Mouse (Mus musculus) kidney, adult 11 months (tissue): Measurements from ENCODE around the gene Gpc1.

Experiments used
- DNase-seq: peaks from one replicate; pipeline ENCODE4 v3.0.0; 2022

Gpc1 gene

DNA sequence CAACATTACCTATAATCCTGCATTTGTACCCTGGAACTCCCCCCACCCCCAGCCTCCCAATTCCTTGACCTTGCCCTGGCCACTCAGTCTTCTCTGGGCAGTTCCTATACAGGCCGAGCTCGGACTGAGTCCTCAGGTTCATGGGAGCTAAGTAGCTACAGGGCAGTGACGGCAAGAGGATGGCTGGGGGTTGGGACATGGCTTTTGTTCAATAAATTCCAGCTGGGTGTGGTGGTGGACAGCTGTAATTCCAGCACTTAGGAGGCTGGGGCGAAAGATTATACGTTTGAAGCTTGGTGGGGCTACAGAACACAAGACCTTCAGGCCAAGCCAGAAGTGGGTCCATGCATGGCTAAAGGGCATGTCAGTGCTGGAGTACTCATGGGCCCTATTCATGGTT is 48.7 kb downstream of the Gpc1 start:
- DNase-seq = no peak

DNA sequence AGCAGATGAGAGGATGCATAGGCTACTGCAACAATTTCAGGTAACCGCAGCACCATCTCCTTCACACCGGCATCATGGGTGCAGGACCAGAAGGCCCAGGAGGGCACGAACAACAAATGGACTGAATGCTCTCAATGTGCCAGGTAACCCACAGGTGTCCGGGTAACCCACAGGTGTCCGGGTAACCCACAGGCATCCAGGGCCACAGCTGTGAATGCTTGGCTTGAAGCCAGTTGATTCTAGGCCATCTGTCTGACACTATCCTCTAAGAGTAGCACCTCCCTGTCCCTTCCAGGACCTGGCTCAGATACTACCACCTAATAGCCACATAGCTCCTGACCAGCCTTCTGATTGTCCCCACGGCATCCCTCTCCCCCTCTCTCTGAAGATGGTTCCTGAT is 50.5 kb downstream of the Gpc1 start:
- no peak for DNase-seq

- DNase-seq = no peak
These were observed 57.6 kb downstream of the Gpc1 start for GRCm38 (mm10) chr1:92888901-92889655.

- DNase-seq = no peak
These were observed 61.3 kb downstream of the Gpc1 start for GRCm38 (mm10) chr1:92892791-92893190.

GRCm38 (mm10) chr1:92893896-92894295 is 62.5 kb downstream of the Gpc1 start:
- DNase-seq = no peak

DNA sequence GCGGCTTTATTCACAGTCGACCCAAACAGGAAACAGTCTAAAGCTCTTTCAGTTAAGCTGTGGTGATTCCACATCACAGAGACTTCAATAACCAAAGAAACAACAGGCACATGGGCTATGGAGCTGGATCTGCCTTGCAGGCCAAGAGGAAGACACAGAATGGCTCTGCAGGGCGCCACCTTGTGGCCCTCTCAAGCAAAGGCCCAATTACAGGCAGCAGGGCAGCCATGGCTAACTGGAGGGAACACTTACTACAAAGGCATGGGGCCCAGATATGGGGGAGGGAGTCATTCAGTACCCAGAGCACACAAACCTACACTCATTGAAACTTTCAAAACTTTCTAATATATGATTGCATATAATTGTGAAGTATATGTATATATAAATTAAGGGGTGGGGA is 63.6 kb downstream of the Gpc1 start:
- peak; percentile 59 for DNase-seq

GRCm38 (mm10) chr1:92902786-92903185 is 71.3 kb downstream of the Gpc1 start, which contains the start of gene Ankmy1:
Ankmy1 (minus strand) TSS chr1:92902906.
- DNase-seq = peak; percentile 62

DNA sequence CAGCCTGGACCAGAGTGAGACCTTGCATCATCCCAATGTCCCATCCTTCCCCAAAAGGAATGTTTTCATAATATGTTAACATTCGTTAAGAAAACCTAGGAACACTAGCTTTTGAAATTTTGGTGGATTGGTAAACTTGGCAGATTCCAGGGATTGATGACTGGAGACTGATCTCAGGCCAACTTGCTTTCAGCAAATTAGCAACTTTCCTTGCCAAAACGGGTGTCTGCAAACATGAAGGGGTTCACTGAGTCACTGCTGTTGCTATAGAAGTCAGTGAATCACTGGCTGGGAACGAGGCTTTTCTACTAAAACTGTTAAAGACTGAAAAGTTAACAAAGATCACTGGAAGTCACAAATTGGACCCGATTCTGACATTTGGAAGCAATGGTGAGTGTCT is 72.2 kb downstream of the Gpc1 start:
- no peak for DNase-seq

DNA sequence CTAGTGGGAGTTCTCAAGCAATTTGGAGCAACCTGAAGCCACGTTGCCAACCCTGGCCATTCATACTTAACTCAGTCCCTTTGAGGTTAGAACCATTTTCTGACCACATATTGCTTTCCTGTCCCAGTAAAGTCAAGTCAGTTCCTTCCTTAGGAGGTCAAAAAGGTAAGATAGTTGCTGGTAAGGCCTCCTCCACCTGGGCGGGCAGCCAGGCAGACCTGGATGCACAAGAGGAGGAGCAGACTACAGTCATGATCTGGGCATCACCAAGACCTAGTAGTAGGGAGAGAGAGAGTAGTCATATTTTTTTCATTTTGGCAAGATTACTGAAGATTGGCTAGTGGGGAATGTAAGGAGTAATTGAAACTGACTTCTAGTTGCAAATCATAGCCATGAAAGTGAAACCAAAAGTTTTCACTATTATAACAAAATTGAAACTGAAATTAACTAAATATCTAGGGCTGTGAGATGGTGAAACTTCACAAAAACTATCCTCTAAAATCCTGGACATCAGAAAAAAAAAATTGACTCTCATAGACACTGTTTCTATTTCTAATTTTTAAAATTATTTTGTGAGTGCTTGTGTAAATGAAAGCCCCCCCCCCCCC is 74.4 kb downstream of the Gpc1 start:
- DNase-seq = no peak

GRCm38 (mm10) chr1:92906779-92907631 is 75.6 kb downstream of the Gpc1 start, which contains the start of gene Dusp28:
Dusp28 (plus strand) TSS chr1:92906981.
- DNase-seq = peak; percentile 95

GRCm38 (mm10) chr1:92907632-92908360 is 76.4 kb downstream of the Gpc1 start:
- DNase-seq = no peak

DNA sequence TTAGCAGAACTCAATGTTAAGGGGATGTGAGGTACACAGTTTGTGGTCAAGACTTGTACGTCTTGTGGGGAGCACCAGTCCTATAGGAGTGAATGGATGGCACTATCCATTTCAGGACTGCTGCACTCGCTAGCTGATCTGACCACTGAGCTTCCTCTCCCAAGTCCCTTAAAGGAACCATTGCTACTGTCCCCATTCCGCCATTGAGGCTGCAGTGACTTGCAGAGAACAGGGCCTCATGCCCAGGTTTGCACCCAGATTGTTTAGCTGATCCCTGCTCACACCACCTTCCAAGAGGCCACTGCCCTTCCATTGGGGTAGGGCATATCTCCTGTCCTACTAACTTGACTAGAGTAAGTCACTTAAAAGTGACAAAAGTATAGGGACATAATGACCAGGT is 77.2 kb downstream of the Gpc1 start:
- DNase-seq = no peak

DNA sequence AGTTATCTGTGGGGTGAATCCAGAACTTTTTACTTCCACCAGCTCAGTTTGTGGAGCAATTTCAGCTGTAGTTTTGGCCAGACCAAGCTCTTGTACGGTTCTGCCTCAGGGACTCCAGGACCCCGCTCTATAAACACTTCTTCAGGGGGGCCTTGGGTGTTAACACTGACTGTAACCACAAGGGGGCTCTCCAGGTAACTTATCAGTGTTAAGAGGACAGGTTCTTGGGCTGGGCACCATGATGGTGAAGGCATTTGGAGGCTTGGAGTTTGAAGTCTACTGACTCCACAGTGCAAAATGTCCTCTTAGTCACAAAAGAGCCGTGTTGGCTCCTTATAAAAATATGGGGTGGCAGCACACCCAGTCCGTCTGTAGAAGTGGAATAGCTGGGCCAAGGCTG is 77.6 kb downstream of the Gpc1 start:
- DNase-seq = no peak
